Mouse (Mus musculus): ENCODE results near the gene Rngtt.

DNA sequence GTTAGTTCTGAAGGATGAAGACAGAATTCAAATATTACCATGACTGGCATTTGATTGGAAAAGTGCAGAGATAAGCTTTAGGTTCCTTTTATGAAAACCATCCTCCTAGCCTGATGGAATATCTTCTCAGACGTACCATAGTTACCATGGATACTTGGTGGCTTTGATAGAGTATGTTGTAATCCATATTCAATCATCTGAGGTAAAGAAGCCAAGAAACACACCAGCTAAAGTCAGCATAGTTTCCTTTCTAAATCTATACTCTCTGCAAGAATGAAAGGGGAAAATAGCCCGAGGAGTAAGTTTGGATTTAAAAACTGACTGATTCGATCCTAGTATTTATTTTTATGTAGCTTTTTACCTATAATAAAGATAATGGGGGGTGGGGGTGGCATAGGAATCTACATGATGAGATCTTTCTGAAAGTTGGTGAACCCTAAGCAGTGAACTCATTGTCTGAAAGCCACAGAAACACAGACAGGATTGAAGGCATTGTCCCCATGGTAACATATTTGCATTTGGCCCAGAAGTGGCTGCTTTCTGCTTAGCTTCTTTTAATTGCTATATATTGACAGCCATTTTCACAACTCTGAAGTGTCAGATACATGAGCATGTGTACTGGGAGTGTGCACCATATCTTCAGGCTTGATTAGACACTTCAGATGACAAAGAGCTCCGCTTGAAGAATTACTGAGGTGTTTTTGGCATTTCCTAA, 188.2 kb downstream of the Rngtt start:
- TF ChIP-seq CTCF (IDR thresholded peaks at IDR 0.05; ENCODE audit: insufficient read depth, low read depth, low read length) (no peak), POLR2A (IDR thresholded peaks at IDR 0.05; ENCODE audit: insufficient read depth, low read depth, low read length) (no peak)

All from olfactory bulb, adult 2 months (tissue).